Mouse (Mus musculus) hindbrain, embryonic 11.5 days (tissue): ENCODE results near the gene Slc25a42. TPM values are rescaled to one million over a fixed set of nuclear protein-coding genes. Genes with fewer than 3 reads are reported as not detected.
"Not testable (repeated sequence)": the region's sequence is repeated elsewhere in the genome, so short reads cannot be mapped to it uniquely, and the experiment has no call there.

Experiments used
- ATAC-seq: fragments of 200-750 bp; cut with Nextera tagmentation; 2 replicates; pipeline ENCODE4 v1.8.0; 2017; ENCODE audit warnings: mild to moderate bottlenecking, moderate TSS enrichment, moderate library complexity; ENCODE audit not compliant: low FRiP score
- DNase-seq: peaks from one replicate; pipeline ENCODE4 v3.0.0-alpha.2; 2015; ENCODE audit warnings: low spot score
- H3K27ac ChIP-seq: fragments of 300-500 bp; sonication (generic); 2 replicates; pipeline ENCODE4 v1.5.1; 2014; ENCODE audit warnings: mild to moderate bottlenecking, low read depth, low read length
- H3K27me3 ChIP-seq: fragments of 300-500 bp; sonication (generic); 2 replicates; pipeline ENCODE4 v1.6.1; 2014; ENCODE audit warnings: mild to moderate bottlenecking, low read length, moderate library complexity, mixed read lengths; ENCODE audit not compliant: control insufficient read depth, insufficient read depth
- H3K36me3 ChIP-seq: fragments of 300-500 bp; sonication (generic); 2 replicates; pipeline ENCODE4 v1.6.1; 2014; ENCODE audit warnings: mild to moderate bottlenecking, low read length, moderate library complexity, mixed read lengths; ENCODE audit not compliant: control insufficient read depth, insufficient read depth
- H3K4me1 ChIP-seq: fragments of 300-500 bp; sonication (generic); replicated peaks from 2 replicates; pipeline ENCODE4 v1.6.1; 2014; ENCODE audit warnings: low read length, mixed read lengths; ENCODE audit not compliant: control insufficient read depth, insufficient read depth
- H3K4me2 ChIP-seq: fragments of 300-500 bp; sonication (generic); replicated peaks from 2 replicates; pipeline ENCODE4 v1.6.1; 2014; ENCODE audit warnings: mild to moderate bottlenecking, low read depth, low read length
- H3K4me3 ChIP-seq: fragments of 300-500 bp; sonication (generic); 2 replicates; pipeline ENCODE4 v1.5.1; 2014; ENCODE audit warnings: low read depth, low read length
- H3K9ac ChIP-seq: fragments of 300-500 bp; sonication (generic); 2 replicates; pipeline ENCODE4 v1.6.1; 2014; ENCODE audit warnings: low read depth, low read length
- H3K9me3 ChIP-seq: fragments of 300-500 bp; sonication (generic); 2 replicates; pipeline ENCODE4 v1.6.1; 2016; ENCODE audit warnings: low read length; ENCODE audit not compliant: control insufficient read depth
- WGBS: fragments of 180-500 bp; shearing (Covaris S2); extraction: QIAGEN DNeasy Blood & Tissue Kit; methylation state at CpG from one replicate; pipeline ENCODE4 v1.1.7; 2014; 5-methylcytosine and 5-hydroxymethylcytosine counted together
- polyA plus RNA-seq: library from polyadenylated mRNA; unstranded; fragments of >200 nt; fragmentation: Nextera tagmentation; extraction: Ambion mirVana; gene quantifications from 2 replicates; pipeline ENCODE4 v1.2.1, GENCODE M21; 2014

Slc25a42 gene
- polyA plus RNA-seq, 1 experiment from 2014 or later, result 2.0 TPM

- Histone ChIP-seq H3K4me1 (no peaks in the 10 kb centered on the region), H3K27me3 (no peaks in the 10 kb centered on the region), H3K36me3 (no peaks in the 10 kb centered on the region), H3K4me3 (no peak overlapping the region), H3K27ac (no peak overlapping the region), H3K4me2 (no peak overlapping the region), H3K9me3 (no peaks in the 10 kb centered on the region), H3K9ac (no peak overlapping the region)
- WGBS, result 78% methylated on average over 8 of the region's 8 CpGs
- ATAC-seq, result no peak
- DNase-seq, result no peak
Measured at GRCm38 (mm10) chr8:70220236-70220840, 8.2 kb upstream of the Slc25a42 start.

- ATAC-seq (no peak), DNase-seq (no peak)
- H3K4me2 ChIP-seq, result no peak overlapping the region
- WGBS, result 74% methylated on average over 5 of the region's 5 CpGs
- no peak overlapping the region for H3K9ac ChIP-seq
- H3K27me3 ChIP-seq, result no peaks in the 10 kb centered on the region
- H3K36me3 ChIP-seq, result no peaks in the 10 kb centered on the region
- H3K27ac ChIP-seq, result no peak overlapping the region
- H3K9me3 ChIP-seq, result no peaks in the 10 kb centered on the region
- H3K4me1 ChIP-seq, result no peaks in the 10 kb centered on the region
- no peak overlapping the region for H3K4me3 ChIP-seq
Measured at GRCm38 (mm10) chr8:70219107-70219684, 7.1 kb upstream of the Slc25a42 start.

GRCm38 (mm10) chr8:70217441-70217840 lies 5.3 kb upstream of the Slc25a42 start:
- H3K9me3 ChIP-seq, result no peaks in the 10 kb centered on the region
- H3K36me3 ChIP-seq, result no peaks in the 10 kb centered on the region
- ATAC-seq (no peak), DNase-seq (no peak)
- H3K27ac ChIP-seq, result no peak overlapping the region
- no peaks in the 10 kb centered on the region for H3K4me1 ChIP-seq
- H3K27me3 ChIP-seq, result no peaks in the 10 kb centered on the region
- no peak overlapping the region for H3K4me3 ChIP-seq
- H3K9ac ChIP-seq, result no peak overlapping the region
- no peak overlapping the region for H3K4me2 ChIP-seq

- Histone ChIP-seq H3K4me2 (no peak overlapping the region), H3K27me3 (no peaks in the 10 kb centered on the region), H3K9me3 (no peaks in the 10 kb centered on the region), H3K4me1 (no peaks in the 10 kb centered on the region), H3K4me3 (no peak overlapping the region), H3K36me3 (no peaks in the 10 kb centered on the region), H3K27ac (no peak overlapping the region), H3K9ac (no peak overlapping the region)
- ATAC-seq (no peak), DNase-seq (no peak)
- 89% methylated on average over 1 of the region's 1 CpGs for WGBS
Measured at GRCm38 (mm10) chr8:70216566-70216965, 4.5 kb upstream of the Slc25a42 start.

- not testable (repeated sequence) for H3K36me3 ChIP-seq, ATAC-seq, H3K4me3 ChIP-seq, DNase-seq, H3K9ac ChIP-seq, H3K9me3 ChIP-seq, H3K4me2 ChIP-seq, H3K27ac ChIP-seq, H3K4me1 ChIP-seq, H3K27me3 ChIP-seq
- 80% methylated on average over 3 of the region's 3 CpGs for WGBS
Measured at GRCm38 (mm10) chr8:70216161-70216560, 4.1 kb upstream of the Slc25a42 start.

- H3K27ac ChIP-seq, result no peak overlapping the region
- H3K4me1 ChIP-seq, result no peaks in the 10 kb centered on the region
- H3K36me3 ChIP-seq, result no peaks in the 10 kb centered on the region
- H3K9ac ChIP-seq, result no peak overlapping the region
- no peaks in the 10 kb centered on the region for H3K9me3 ChIP-seq
- DNase-seq (no peak), ATAC-seq (no peak)
- WGBS, result 68% methylated on average over 5 of the region's 5 CpGs
- H3K4me3 ChIP-seq, result no peak overlapping the region
- H3K4me2 ChIP-seq, result no peak overlapping the region
- H3K27me3 ChIP-seq, result 0 out of 2 replicates have a peak, but pooled peaks cover 3% of the 10 kb centered on the region
Measured at GRCm38 (mm10) chr8:70215092-70215491, 3.0 kb upstream of the Slc25a42 start.

- Histone ChIP-seq H3K9ac (no peak overlapping the region), H3K36me3 (no peaks in the 10 kb centered on the region), H3K4me2 (no peak overlapping the region), H3K9me3 (no peaks in the 10 kb centered on the region), H3K4me1 (no peaks in the 10 kb centered on the region), H3K27ac (no peak overlapping the region), H3K4me3 (no peak overlapping the region), H3K27me3 (0 out of 2 replicates have a peak, but pooled peaks cover 3% of the 10 kb centered on the region)
- WGBS, result 75% methylated on average over 3 of the region's 3 CpGs
- DNase-seq (no peak), ATAC-seq (no peak)
Measured at GRCm38 (mm10) chr8:70214411-70214810, 2.3 kb upstream of the Slc25a42 start.

GRCm38 (mm10) chr8:70211726-70212111 lies 386 bp downstream of the Slc25a42 start:
- Histone ChIP-seq H3K9ac (peak overlapping the region; percentile 58), H3K4me1 (no peaks in the 10 kb centered on the region), H3K36me3 (no peaks in the 10 kb centered on the region), H3K9me3 (no peaks in the 10 kb centered on the region), H3K4me2 (peak overlapping the region; percentile 99), H3K27me3 (0 out of 2 replicates have a peak, but pooled peaks cover 3% of the 10 kb centered on the region), H3K27ac (0 out of 2 replicates have a peak overlapping the region, but pooled peaks have one; percentile 62), H3K4me3 (peak overlapping the region; percentile 63)
- ATAC-seq (no peak; the same call in 1 of the 2 replicates), DNase-seq (no peak)
- 3% methylated on average over 31 of the region's 31 CpGs for WGBS

- ATAC-seq (no peak), DNase-seq (no peak)
- no peaks in the 10 kb centered on the region for H3K9me3 ChIP-seq
- WGBS, result 94% methylated on average over 1 of the region's 1 CpGs
- peak overlapping the region; percentile 99 for H3K4me2 ChIP-seq
- peak overlapping the region; percentile 58 for H3K9ac ChIP-seq
- H3K36me3 ChIP-seq, result no peaks in the 10 kb centered on the region
- H3K27ac ChIP-seq, result no peak overlapping the region
- H3K4me3 ChIP-seq, result peak overlapping the region; percentile 63
- H3K27me3 ChIP-seq, result 0 out of 2 replicates have a peak, but pooled peaks cover 3% of the 10 kb centered on the region
- H3K4me1 ChIP-seq, result no peaks in the 10 kb centered on the region
Measured at GRCm38 (mm10) chr8:70211275-70211674, 830 bp downstream of the Slc25a42 start.
